Mouse (Mus musculus): ENCODE measurements at regions not wholly inside any gene's neighbourhood (a gene's known extent, or its start where the extent isn't known, plus 50 kb on each side); places are given as distances from the start of the nearest gene placed in this dataset.

- no peak for TF ChIP-seq CTCF (IDR thresholded peaks at IDR 0.05; ENCODE audit: control insufficient read depth, insufficient read depth, insufficient read length)
- no peak for TF ChIP-seq CEBPB (IDR thresholded peaks at IDR 0.05; ENCODE audit: low read depth)
- TF ChIP-seq FOSL1 (IDR thresholded peaks at IDR 0.05; ENCODE audit: insufficient read depth, low read length, poor library complexity, severe bottlenecking) = no peak
- no peak for TF ChIP-seq USF1 (IDR thresholded peaks at IDR 0.05; ENCODE audit: low read depth)
- TF ChIP-seq MYOD1 (IDR thresholded peaks at IDR 0.05; ENCODE audit: control insufficient read depth, insufficient read length, low read depth) = no peak
- no peak for TF ChIP-seq MAX (IDR thresholded peaks at IDR 0.05)
Measured at GRCm38 (mm10) chr1:169031849-169032542, 499.3 kb downstream of the Nuf2 start.
